Mouse (Mus musculus) CH12F3 (cell line): ENCODE results near the gene Pygo1.

Experiments
- in situ Hi-C: fragments of 300-500 bp; cut with MboI; formaldehyde crosslinking; loops from 2 replicates; pipeline ENCODE4 v1.14.3; 2020; ENCODE audit warnings: low sequenced_read_pairs

The Pygo1 gene

GRCm38 (mm10) chr9:72931166-72931790 is 5.8 kb downstream of the Pygo1 start:
- in situ Hi-C loops = no loop called here

GRCm38 (mm10) chr9:72935309-72935708 is 9.9 kb downstream of the Pygo1 start:
- in situ Hi-C loops = no loop called here

GRCm38 (mm10) chr9:72936301-72936700 is 10.9 kb downstream of the Pygo1 start:
- in situ Hi-C loops = no loop called here

GRCm38 (mm10) chr9:72943424-72943823 is 18.0 kb downstream of the Pygo1 start:
- in situ Hi-C loops = no loop called here

GRCm38 (mm10) chr9:72944286-72944685 is 18.8 kb downstream of the Pygo1 start:
- in situ Hi-C loops = no loop called here

GRCm38 (mm10) chr9:72947010-72947409 is 21.6 kb downstream of the Pygo1 start:
- in situ Hi-C loops = no loop called here

GRCm38 (mm10) chr9:72949572-72949971 is 24.1 kb downstream of the Pygo1 start:
- in situ Hi-C loops = no loop called here

GRCm38 (mm10) chr9:72954746-72955145 is 29.3 kb downstream of the Pygo1 start:
- in situ Hi-C loops = no loop called here

GRCm38 (mm10) chr9:72955546-72955945 is 30.1 kb downstream of the Pygo1 start:
- in situ Hi-C loops = no loop called here

- in situ Hi-C loops = no loop called here
Measured at GRCm38 (mm10) chr9:72958521-72959450, 33.3 kb downstream of the Pygo1 start, which contains the start of the genes Dyx1c1 and Gm44503. Gene Dyx1c1 (plus strand): TSS chr9:72958785. Gene Gm44503 (plus strand): TSS chr9:72958852.

GRCm38 (mm10) chr9:72961346-72961745 is 35.9 kb downstream of the Pygo1 start:
- in situ Hi-C loops = loop anchor here (10.0 kb wide), 1 partner anchor 133 kb away; no protein-coding TSS in a partner anchor

- in situ Hi-C loops = loop anchor here (10.0 kb wide), 1 partner anchor 133 kb away; no protein-coding TSS in a partner anchor
Measured at GRCm38 (mm10) chr9:72961959-72962358, 36.5 kb downstream of the Pygo1 start.

GRCm38 (mm10) chr9:72968349-72969061 is 43.1 kb downstream of the Pygo1 start:
- in situ Hi-C loops = loop anchor here (10.0 kb wide), 1 partner anchor 126 kb away; no protein-coding TSS in a partner anchor

- in situ Hi-C loops = loop anchor here (10.0 kb wide), 1 partner anchor 125 kb away; no protein-coding TSS in a partner anchor
Measured at GRCm38 (mm10) chr9:72969874-72970273, 44.4 kb downstream of the Pygo1 start.

GRCm38 (mm10) chr9:72972435-72972834 is 47.0 kb downstream of the Pygo1 start:
- in situ Hi-C loops = no loop called here

- in situ Hi-C loops = no loop called here
Measured at GRCm38 (mm10) chr9:72972984-72973383, 47.5 kb downstream of the Pygo1 start.

GRCm38 (mm10) chr9:72974734-72975133 is 49.3 kb downstream of the Pygo1 start:
- in situ Hi-C loops = no loop called here

- in situ Hi-C loops = no loop called here
Measured at GRCm38 (mm10) chr9:72975242-72975641, 49.8 kb downstream of the Pygo1 start.

GRCm38 (mm10) chr9:72983066-72983465 is 57.6 kb downstream of the Pygo1 start:
- in situ Hi-C loops = no loop called here

GRCm38 (mm10) chr9:72985250-72986220 is 60.1 kb downstream of the Pygo1 start, which contains the start of the genes Ccpg1os and Ccpg1:
Gene Ccpg1os (minus strand): TSS chr9:72985382.
Gene Ccpg1 (plus strand): TSS chr9:72985429.
- in situ Hi-C loops = no loop called here
